Mouse (Mus musculus) lung, postnatal 36 days (tissue): ENCODE measurements around the gene Atf1.
"Not testable (repeated sequence)": the region's sequence is repeated elsewhere in the genome, so short reads cannot be mapped to it uniquely, and the experiment has no call there.

Experiments
- DNase-seq: peaks from one replicate; pipeline ENCODE4 v3.0.0; 2022; ENCODE audit warnings: mixed read lengths

Gene Atf1

DNA sequence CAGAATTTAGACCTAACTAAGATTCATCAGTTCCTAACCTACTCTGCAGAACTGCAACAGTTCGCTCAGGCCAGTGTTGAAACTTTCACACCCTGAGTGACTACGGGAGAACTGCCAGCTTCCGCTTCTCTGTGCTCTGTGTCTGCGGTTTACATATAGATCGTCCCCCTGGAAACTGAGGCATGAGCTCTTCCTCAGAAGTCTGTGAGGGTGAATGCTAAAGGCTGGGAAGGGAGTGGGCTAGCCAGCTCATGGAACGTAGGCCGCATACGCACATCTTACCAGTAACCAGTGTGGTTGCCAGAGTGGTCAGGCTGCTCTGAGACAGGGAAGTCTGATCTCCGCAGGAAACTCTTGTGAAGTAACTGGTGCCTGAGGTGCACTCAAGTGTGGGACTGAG, 11.4 kb upstream of the Atf1 start:
- DNase-seq, result peak; percentile 53

GRCm38 (mm10) chr15:100218018-100218417, 9.6 kb upstream of the Atf1 start:
- DNase-seq, result no peak

DNA sequence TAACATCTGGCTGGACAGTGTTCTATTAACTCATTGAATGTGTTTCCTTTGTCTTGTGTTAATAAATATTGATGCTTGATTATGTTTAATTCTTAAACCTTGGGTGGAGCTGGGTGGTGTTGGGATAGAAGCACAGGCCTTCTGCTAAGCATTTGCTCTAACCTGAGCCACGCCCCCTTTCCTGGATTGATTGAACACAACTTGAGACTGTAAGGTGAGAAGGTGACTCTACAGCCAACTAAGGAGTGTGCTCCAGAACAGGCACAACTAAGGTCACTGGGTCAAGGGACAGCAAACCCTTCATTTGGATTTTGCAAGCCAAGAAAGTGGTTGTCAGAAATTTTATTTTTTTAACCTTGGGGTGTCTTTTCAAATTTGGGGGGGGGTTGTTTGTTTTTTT, 8.2 kb upstream of the Atf1 start:
- peak; percentile 74 for DNase-seq

GRCm38 (mm10) chr15:100220916-100221315, 6.7 kb upstream of the Atf1 start:
- peak; percentile 63 for DNase-seq

GRCm38 (mm10) chr15:100225381-100225780, 2.2 kb upstream of the Atf1 start:
- DNase-seq, result no peak

GRCm38 (mm10) chr15:100225891-100226290, 1.7 kb upstream of the Atf1 start:
- no peak for DNase-seq

GRCm38 (mm10) chr15:100227031-100227662, 472 bp upstream of the Atf1 start:
- peak; percentile 52 for DNase-seq

- DNase-seq, result peak; percentile 30
Observed at GRCm38 (mm10) chr15:100228535-100229336, 1.1 kb downstream of the Atf1 start.

GRCm38 (mm10) chr15:100230655-100231054, 3.0 kb downstream of the Atf1 start:
- DNase-seq, result no peak

GRCm38 (mm10) chr15:100231616-100232525, 4.3 kb downstream of the Atf1 start:
- no peak for DNase-seq

- no peak for DNase-seq
Observed at GRCm38 (mm10) chr15:100235208-100235965, 7.8 kb downstream of the Atf1 start.

GRCm38 (mm10) chr15:100236952-100237351, 9.3 kb downstream of the Atf1 start:
- DNase-seq, result no peak

DNA sequence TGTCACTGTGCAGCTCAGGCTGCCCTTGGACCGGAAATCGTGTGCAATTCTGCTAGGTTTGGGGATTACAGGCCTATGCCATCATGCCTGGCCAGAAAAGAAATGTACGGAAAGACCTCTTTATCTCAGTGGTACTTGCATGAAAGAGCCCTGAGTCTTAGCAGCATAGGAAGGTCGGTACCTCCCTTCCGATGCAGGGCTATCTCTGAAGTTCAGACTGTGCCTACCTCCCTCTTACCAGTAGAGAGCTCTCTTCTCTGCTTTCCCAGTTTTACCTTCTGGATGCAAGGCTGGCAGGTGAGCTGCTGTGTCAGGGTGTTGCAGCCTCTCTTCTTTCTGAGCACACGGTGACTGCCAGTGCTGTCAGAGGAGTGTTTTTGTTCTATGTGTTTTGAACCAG, 14.2 kb downstream of the Atf1 start:
- no peak for DNase-seq

DNA sequence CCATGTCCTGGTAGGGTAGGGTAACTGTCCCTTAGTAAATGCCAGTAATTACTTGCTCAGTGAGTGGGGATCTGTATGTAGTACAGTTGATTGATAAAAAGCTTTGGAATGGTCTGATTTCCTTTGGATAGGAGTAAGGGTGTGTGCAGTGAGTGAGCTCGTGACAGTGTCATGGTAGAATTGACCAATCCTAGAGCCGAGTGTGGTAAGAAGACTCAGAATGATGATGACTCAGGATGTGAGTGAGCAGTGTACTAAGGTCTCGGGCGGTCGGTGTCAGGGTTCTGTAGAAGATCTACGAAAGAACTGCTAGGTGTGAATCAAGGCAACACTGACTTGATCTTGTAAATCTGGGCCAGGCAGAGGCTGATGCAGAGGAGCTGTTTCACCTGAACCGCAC, 18.3 kb downstream of the Atf1 start:
- peak; percentile 27 for DNase-seq

DNA sequence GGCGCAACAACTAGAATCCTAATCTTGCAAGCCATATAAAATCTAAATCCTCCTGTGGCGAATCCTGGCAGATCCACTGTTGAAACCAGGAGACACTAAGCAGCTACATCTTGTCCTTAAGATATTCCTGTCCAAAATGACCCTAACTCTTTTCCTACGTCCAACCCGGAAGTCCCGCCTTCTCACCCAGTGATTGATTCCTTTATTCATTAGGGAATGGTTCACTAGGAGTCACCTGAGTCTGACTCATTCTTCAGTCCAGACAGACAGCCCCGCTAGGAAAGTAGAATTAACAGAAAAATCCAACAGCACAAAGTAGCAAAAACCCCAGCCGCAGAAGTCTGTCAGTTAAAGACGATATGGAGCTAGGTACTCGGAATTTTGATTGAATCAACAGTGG, 19.7 kb downstream of the Atf1 start:
- no peak for DNase-seq

DNA sequence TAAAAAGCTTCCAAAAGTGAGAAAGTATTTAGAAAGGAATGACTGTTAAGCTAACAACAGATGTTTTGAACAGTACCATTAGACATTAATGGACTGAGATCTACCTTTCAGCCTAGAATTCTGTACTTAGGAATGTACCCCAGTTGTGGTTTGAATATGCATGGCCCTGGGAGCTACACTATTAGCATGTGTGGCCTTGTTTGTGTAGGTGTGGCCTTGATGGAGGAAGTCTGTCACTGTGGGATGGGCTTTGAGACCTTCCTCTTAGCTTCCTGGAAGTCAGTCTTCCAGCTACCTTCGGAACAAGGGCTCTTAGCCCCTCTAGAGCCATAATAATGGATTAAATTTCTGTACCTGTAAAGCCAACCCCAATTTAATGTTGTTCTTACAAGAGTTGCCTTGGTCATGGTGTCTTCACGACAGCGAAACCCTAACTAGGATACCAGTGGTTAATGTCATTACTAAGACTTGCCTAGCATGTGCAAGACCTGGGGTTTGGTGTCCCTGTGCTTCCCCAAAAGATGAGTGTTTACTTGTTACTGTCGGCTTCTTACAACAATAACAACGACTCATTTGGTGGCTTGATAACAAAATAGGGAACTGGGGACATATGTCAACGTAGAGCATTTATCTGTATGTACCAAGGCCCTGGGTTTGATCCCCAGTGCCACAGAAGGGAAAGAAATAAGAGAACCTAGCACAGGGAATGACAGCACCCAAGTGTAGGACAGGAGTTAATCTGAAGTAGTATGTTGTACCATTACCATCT, 21.2 kb downstream of the Atf1 start:
- DNase-seq, result peak; percentile 28

DNA sequence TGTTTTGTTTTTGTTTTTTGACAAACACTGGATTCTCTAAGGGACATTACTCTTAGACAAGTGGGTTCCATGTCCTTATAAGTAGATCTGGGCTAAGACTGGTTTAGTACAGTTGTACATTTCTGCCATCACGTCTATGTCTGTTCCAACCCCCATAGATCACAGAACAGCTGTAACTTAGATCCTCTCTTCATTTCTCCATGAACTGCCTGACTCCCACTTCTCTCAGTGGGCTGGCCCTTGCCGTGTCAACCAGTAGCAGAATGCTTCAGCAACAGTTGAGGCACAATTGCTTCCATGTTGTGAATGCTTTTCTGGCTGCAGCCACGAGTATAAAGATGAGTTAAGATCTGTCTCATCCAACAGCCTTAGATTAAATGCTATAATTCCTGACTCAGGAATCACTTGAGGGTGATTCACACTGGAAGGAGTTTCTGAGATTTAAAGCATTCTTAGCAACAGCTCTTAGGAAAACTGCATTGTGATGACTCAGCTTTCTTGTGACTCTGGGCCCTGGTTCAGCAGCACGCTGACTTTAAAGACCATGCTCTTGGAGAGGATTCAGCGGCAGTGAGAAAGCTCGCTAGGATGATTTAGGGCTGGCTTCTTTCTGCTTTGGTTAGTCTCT, 23.6 kb downstream of the Atf1 start:
- DNase-seq, result peak; percentile 22

DNA sequence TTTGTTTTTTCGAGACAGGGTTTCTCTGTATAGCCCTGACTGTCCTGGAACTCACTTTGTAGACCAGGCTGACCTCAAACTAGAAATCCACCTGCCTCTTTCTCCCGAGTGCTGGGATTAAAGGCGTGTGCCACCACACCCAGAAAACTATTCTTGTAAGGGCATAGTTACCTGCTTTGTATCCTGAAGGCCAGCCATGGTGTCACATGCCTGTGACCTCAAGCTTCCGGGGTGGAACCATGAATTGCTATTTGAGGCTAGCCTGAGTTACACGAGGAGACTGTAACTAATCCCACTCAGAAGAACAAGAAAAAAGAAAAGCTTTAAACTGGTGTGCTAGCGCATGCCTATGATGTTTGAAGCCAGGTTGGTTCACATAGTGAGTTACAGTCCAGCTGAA, 28.8 kb downstream of the Atf1 start:
- no peak for DNase-seq

GRCm38 (mm10) chr15:100257305-100257704, 29.7 kb downstream of the Atf1 start:
- no peak for DNase-seq

DNA sequence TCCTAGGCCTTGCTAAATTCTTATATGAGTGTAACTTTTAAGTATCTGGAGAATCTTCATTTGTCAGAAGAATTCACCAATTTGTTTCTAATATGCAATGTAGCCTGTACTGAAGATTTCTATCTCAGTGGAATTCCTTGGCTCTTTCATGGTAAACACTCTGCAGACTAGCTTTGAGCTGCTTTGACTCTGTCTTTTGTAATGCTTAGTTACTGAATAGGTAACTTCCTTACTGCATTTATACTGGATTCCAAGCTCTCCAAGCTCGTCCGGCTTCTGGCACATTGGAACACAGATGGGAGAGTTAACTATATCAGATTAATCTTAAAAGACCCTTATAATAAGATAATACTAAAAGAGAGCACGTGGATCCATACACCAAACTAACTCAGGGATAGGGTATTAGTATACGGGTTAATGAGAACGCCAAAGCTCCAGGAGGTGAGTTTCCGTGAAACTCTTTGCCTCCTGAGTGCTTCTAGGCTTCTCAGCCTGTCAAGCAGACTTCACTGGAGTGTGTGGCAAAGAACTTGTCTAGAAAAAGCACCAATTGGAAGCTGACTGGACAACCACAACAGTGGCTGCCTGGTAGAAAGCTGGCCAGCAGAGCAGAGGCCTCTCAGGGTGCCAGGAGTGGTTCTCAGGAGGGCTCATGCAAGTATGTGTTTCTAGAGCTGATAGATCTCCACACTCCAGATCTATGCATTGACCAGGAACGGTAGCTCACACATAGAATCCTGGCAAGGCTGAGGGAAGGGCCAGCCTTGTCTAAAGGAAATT, 31.2 kb downstream of the Atf1 start:
- peak; percentile 64 for DNase-seq

GRCm38 (mm10) chr15:100260351-100260750, 32.7 kb downstream of the Atf1 start:
- DNase-seq, result not testable (repeated sequence)
